ENCODE assay signal across 13 mouse cellular contexts in genomic region chr14:37015894-37016293, GRCm38 (mm10). TPM values are rescaled to one million over a fixed set of nuclear protein-coding genes. Genes with fewer than 3 reads are reported as not detected.
DNase-seq lines count a peak whose midpoint lies in the region; ATAC-seq and TF ChIP-seq lines count a peak whose summit lies in the region.
"Had no signal": no experiment of that assay in that cellular context is flagged by ENCODE, and none has a peak within 500 bp of the region (broad histone marks: within the 10 kb centered on the region; RNA-seq: fewer than 3 reads in every experiment).

No protein-coding gene starts in this region.

- intact Hi-C loops in heart, postnatal 10 days (cut with DNase I), result no loop called here

- 42% methylated on average over 5 of the region's 5 CpGs for WGBS in midbrain, postnatal 0 days
- 37% methylated on average over 5 of the region's 5 CpGs for WGBS in midbrain, embryonic 10.5 days
- 32% methylated on average over 5 of the region's 5 CpGs for WGBS in stomach, embryonic 14.5 days
- 38% methylated on average over 5 of the region's 5 CpGs for WGBS in forebrain, embryonic 10.5 days

- no peak for TF ChIP-seq CTCF in midbrain, postnatal 0 days (IDR thresholded peaks at IDR 0.05)

- H3K4me1 ChIP-seq in midbrain, postnatal 0 days (ENCODE audit: insufficient read depth, low read length), result no peaks in the 10 kb centered on the region
- peaks cover 7% of the 10 kb centered on the region; the same call in 1 of the 2 replicates for H3K4me1 ChIP-seq in midbrain, embryonic 10.5 days
- no peaks in the 10 kb centered on the region for H3K4me1 ChIP-seq in stomach, embryonic 14.5 days (ENCODE audit: control insufficient read depth, insufficient read depth, low read length)
- H3K4me1 ChIP-seq in forebrain, embryonic 10.5 days, result no peaks in the 10 kb centered on the region
- H3K4me1 ChIP-seq: lung, embryonic 15.5 days had no signal

- peak; percentile 25 to 59 for DNase-seq in heart, postnatal 10 days
- no peak for DNase-seq in heart, adult 11 months
- peak; percentile 31 for DNase-seq in midbrain, postnatal 0 days (ENCODE audit: low spot score)
- DNase-seq in midbrain, embryonic 10.5 days (ENCODE audit: low spot score), result no peak
- DNase-seq in embryo, embryonic 9.5 days (ENCODE audit: extremely low spot score), result peak; percentile 38
- no peak for DNase-seq in forebrain, embryonic 10.5 days (ENCODE audit: extremely low spot score, low spot score)
- DNase-seq in left cerebral cortex, adult 9 months (ENCODE audit: low spot score in 2 of 2), result no peak
- DNase-seq: cerebellum, adult 9-10 months; gastrocnemius, adult 2 months had no signal

- H3K27ac ChIP-seq in midbrain, postnatal 0 days (ENCODE audit: low read depth, low read length), result no peak overlapping the region
- H3K27ac ChIP-seq in midbrain, embryonic 10.5 days (replicated peaks), result no peak overlapping the region
- no peak overlapping the region for H3K27ac ChIP-seq in stomach, embryonic 14.5 days (ENCODE audit: low read length)
- H3K27ac ChIP-seq in forebrain, embryonic 10.5 days, result no peak overlapping the region
- H3K27ac ChIP-seq: gastrocnemius, adult 2 months; lung, embryonic 15.5 days had no signal

- H3K27me3 ChIP-seq in midbrain, postnatal 0 days (ENCODE audit: insufficient read depth, low read length), result no peaks in the 10 kb centered on the region
- H3K27me3 ChIP-seq in midbrain, embryonic 10.5 days (ENCODE audit: low read depth, poor library complexity, severe bottlenecking), result no peaks in the 10 kb centered on the region
- no peaks in the 10 kb centered on the region for H3K27me3 ChIP-seq in stomach, embryonic 14.5 days (ENCODE audit: control insufficient read depth, insufficient read depth, low read length)
- no peaks in the 10 kb centered on the region for H3K27me3 ChIP-seq in forebrain, embryonic 10.5 days (ENCODE audit: poor library complexity, severe bottlenecking)
- H3K27me3 ChIP-seq: lung, embryonic 15.5 days had no signal

- H3K9me3 ChIP-seq in midbrain, postnatal 0 days (ENCODE audit: low read length), result no peaks in the 10 kb centered on the region
- H3K9me3 ChIP-seq in midbrain, embryonic 10.5 days (replicated peaks), result no peaks in the 10 kb centered on the region
- H3K9me3 ChIP-seq in stomach, embryonic 14.5 days (ENCODE audit: control insufficient read depth, low read depth, low read length), result no peaks in the 10 kb centered on the region
- H3K9me3 ChIP-seq in forebrain, embryonic 10.5 days, result no peaks in the 10 kb centered on the region
- H3K9me3 ChIP-seq: G1E; lung, embryonic 15.5 days had no signal

- no peak overlapping the region for H3K9ac ChIP-seq in midbrain, postnatal 0 days (replicated peaks; ENCODE audit: low read length, poor library complexity, severe bottlenecking)
- H3K9ac ChIP-seq in stomach, embryonic 14.5 days (replicated peaks; ENCODE audit: low read depth, low read length), result no peak overlapping the region
- H3K9ac ChIP-seq: lung, embryonic 15.5 days had no signal

- no peak for ATAC-seq in midbrain, postnatal 0 days (ENCODE audit: low FRiP score)
- peak; percentile 56; the same call in 1 of the 2 replicates for ATAC-seq in stomach, embryonic 14.5 days (ENCODE audit: insufficient number of reproducible peaks, insufficient read depth, low FRiP score, low read depth)

- no peak overlapping the region for H3K4me2 ChIP-seq in midbrain, postnatal 0 days (ENCODE audit: low read depth, low read length, poor library complexity, severe bottlenecking)
- H3K4me2 ChIP-seq in stomach, embryonic 14.5 days (replicated peaks; ENCODE audit: low read depth, low read length), result no peak overlapping the region
- H3K4me2 ChIP-seq: lung, embryonic 15.5 days had no signal

- H3K36me3 ChIP-seq in midbrain, postnatal 0 days (ENCODE audit: insufficient read depth, low read length), result no peaks in the 10 kb centered on the region
- H3K36me3 ChIP-seq in midbrain, embryonic 10.5 days, result no peaks in the 10 kb centered on the region
- H3K36me3 ChIP-seq in stomach, embryonic 14.5 days (ENCODE audit: control insufficient read depth, insufficient read depth, low read length), result no peaks in the 10 kb centered on the region
- no peaks in the 10 kb centered on the region for H3K36me3 ChIP-seq in forebrain, embryonic 10.5 days (replicated peaks)
- H3K36me3 ChIP-seq: G1E; lung, embryonic 15.5 days had no signal

- no peak overlapping the region for H3K4me3 ChIP-seq in midbrain, postnatal 0 days (ENCODE audit: low read depth, low read length)
- H3K4me3 ChIP-seq in midbrain, embryonic 10.5 days, result no peak overlapping the region
- no peak overlapping the region for H3K4me3 ChIP-seq in stomach, embryonic 14.5 days (ENCODE audit: low read depth, low read length)
- H3K4me3 ChIP-seq in forebrain, embryonic 10.5 days, result no peak overlapping the region
- H3K4me3 ChIP-seq: gastrocnemius, adult 2 months; lung, embryonic 15.5 days had no signal

RNA-seq across cellular contexts. Expression of gene Rgr, which starts 32.9 kb away (rescaled TPM):
- not detected for total RNA-seq in heart, postnatal 10 days (2021)
- not detected in 2 replicates for total RNA-seq in midbrain, postnatal 0 days (2014; rRNA removed)
- not detected in 2 replicates for polyA plus RNA-seq in midbrain, postnatal 0 days (2015; fragmentation: Nextera tagmentation; extraction: Ambion mirVana)
- not detected in 2 replicates for polyA plus RNA-seq in midbrain, embryonic 10.5 days (2016; fragmentation: Nextera tagmentation; extraction: Ambion mirVana)
- polyA plus RNA-seq in stomach, embryonic 14.5 days (2014; fragmentation: Nextera tagmentation; extraction: Ambion mirVana), result not detected in 2 replicates
- not detected in 2 replicates for polyA plus RNA-seq in forebrain, embryonic 10.5 days (2016; fragmentation: Nextera tagmentation; extraction: Ambion mirVana)
- total RNA-seq: gastrocnemius, adult 2 months; layer of hippocampus, adult 18-20 months had no signal
- polyA plus RNA-seq: G1E; lung, embryonic 15.5 days had no signal

RNA-seq across cellular contexts. Expression of gene Lrit1, which starts 38.7 kb away (rescaled TPM):
- not detected for total RNA-seq in heart, postnatal 10 days (2021)
- total RNA-seq in midbrain, postnatal 0 days (2014; rRNA removed), result not detected in 2 replicates
- not detected in 2 replicates for polyA plus RNA-seq in midbrain, postnatal 0 days (2015; fragmentation: Nextera tagmentation; extraction: Ambion mirVana)
- not detected in 2 replicates for polyA plus RNA-seq in midbrain, embryonic 10.5 days (2016; fragmentation: Nextera tagmentation; extraction: Ambion mirVana)
- polyA plus RNA-seq in stomach, embryonic 14.5 days (2014; fragmentation: Nextera tagmentation; extraction: Ambion mirVana), result not detected in 2 replicates
- not detected in 2 replicates for polyA plus RNA-seq in forebrain, embryonic 10.5 days (2016; fragmentation: Nextera tagmentation; extraction: Ambion mirVana)
- total RNA-seq: gastrocnemius, adult 2 months; layer of hippocampus, adult 18-20 months had no signal
- polyA plus RNA-seq: G1E; lung, embryonic 15.5 days had no signal

RNA-seq across cellular contexts. Expression of gene Ccser2, which starts 47.3 kb away (rescaled TPM):
- total RNA-seq in heart, postnatal 10 days (2021), result 100 to 1,000 TPM; 106 to 115 TPM
- total RNA-seq in midbrain, postnatal 0 days (2014; rRNA removed), result 81.0 and 85.5 TPM in 2 replicates
- polyA plus RNA-seq in midbrain, postnatal 0 days (2015; fragmentation: Nextera tagmentation; extraction: Ambion mirVana), result 96.3 and 99.1 TPM in 2 replicates
- 24.6 and 27.3 TPM in 2 replicates for polyA plus RNA-seq in midbrain, embryonic 10.5 days (2016; fragmentation: Nextera tagmentation; extraction: Ambion mirVana)
- 26.8 and 31.8 TPM in 2 replicates for polyA plus RNA-seq in stomach, embryonic 14.5 days (2014; fragmentation: Nextera tagmentation; extraction: Ambion mirVana)
- 21.5 and 22.2 TPM in 2 replicates for polyA plus RNA-seq in forebrain, embryonic 10.5 days (2016; fragmentation: Nextera tagmentation; extraction: Ambion mirVana)

RNA-seq across cellular contexts. Expression of gene Lrit2, which starts 51.8 kb away (rescaled TPM):
- not detected for total RNA-seq in heart, postnatal 10 days (2021)
- 0.16 TPM in 1 of 2 replicates, not detected in the other for total RNA-seq in midbrain, postnatal 0 days (2014; rRNA removed)
- 0.06 and 0.07 TPM in 2 replicates for polyA plus RNA-seq in midbrain, postnatal 0 days (2015; fragmentation: Nextera tagmentation; extraction: Ambion mirVana)
- polyA plus RNA-seq in midbrain, embryonic 10.5 days (2016; fragmentation: Nextera tagmentation; extraction: Ambion mirVana), result not detected in 2 replicates
- polyA plus RNA-seq in stomach, embryonic 14.5 days (2014; fragmentation: Nextera tagmentation; extraction: Ambion mirVana), result not detected in 2 replicates
- not detected in 2 replicates for polyA plus RNA-seq in forebrain, embryonic 10.5 days (2016; fragmentation: Nextera tagmentation; extraction: Ambion mirVana)
- total RNA-seq: gastrocnemius, adult 2 months; layer of hippocampus, adult 18-20 months had no signal
- polyA plus RNA-seq: G1E; lung, embryonic 15.5 days had no signal

Comparison
In these comparisons a context has a peak if more than half of its experiments do, and no peak if none do; other contexts are left out.
1. DNase-seq: peak in heart, postnatal 10 days (2 of 2), midbrain, postnatal 0 days (single experiment) and embryo, embryonic 9.5 days (single experiment); none in heart, adult 11 months (single experiment), midbrain, embryonic 10.5 days (single experiment), forebrain, embryonic 10.5 days (single experiment) and left cerebral cortex, adult 9 months (0 of 2).